Mouse (Mus musculus) liver, embryonic 13.5 days (tissue): Measurements from ENCODE around the gene Nodal. TPM values are rescaled to one million over a fixed set of nuclear protein-coding genes. Genes with fewer than 3 reads are reported as not detected.

Experiments
- ATAC-seq: fragments of 200-750 bp; cut with Nextera tagmentation; 2 replicates; pipeline ENCODE4 v1.8.0; 2017; ENCODE audit warnings: low read depth, mild to moderate bottlenecking, moderate number of reproducible peaks, moderate library complexity
- DNase-seq: peaks from one replicate; pipeline ENCODE4 v3.0.0; 2022
- H3K27ac ChIP-seq: fragments of 300-500 bp; sonication (generic); 2 replicates; pipeline ENCODE4 v1.5.1; 2015; ENCODE audit warnings: moderate library complexity, mild to moderate bottlenecking, inconsistent platforms
- H3K27me3 ChIP-seq: fragments of 300-500 bp; sonication (generic); 2 replicates; pipeline ENCODE4 v1.6.1; 2015; ENCODE audit warnings: mild to moderate bottlenecking, inconsistent platforms
- H3K36me3 ChIP-seq: fragments of 300-500 bp; sonication (generic); 2 replicates; pipeline ENCODE4 v1.6.1; 2015; ENCODE audit warnings: mild to moderate bottlenecking, inconsistent platforms
- H3K4me1 ChIP-seq: fragments of 300-500 bp; sonication (generic); replicated peaks from 2 replicates; pipeline ENCODE4 v1.6.1; 2015; ENCODE audit warnings: inconsistent platforms
- H3K4me2 ChIP-seq: fragments of 300-500 bp; sonication (generic); 2 replicates; pipeline ENCODE4 v1.6.1; 2015; ENCODE audit warnings: inconsistent platforms, mild to moderate bottlenecking, moderate library complexity
- H3K4me3 ChIP-seq: fragments of 300-500 bp; sonication (generic); replicated peaks from 2 replicates; pipeline ENCODE4 v1.5.1; 2015; ENCODE audit warnings: mild to moderate bottlenecking, inconsistent platforms
- H3K9ac ChIP-seq: fragments of 300-500 bp; sonication (generic); 2 replicates; pipeline ENCODE4 v1.6.1; 2015; ENCODE audit warnings: mild to moderate bottlenecking, inconsistent platforms
- H3K9me3 ChIP-seq: fragments of 300-500 bp; sonication (generic); replicated peaks from 2 replicates; pipeline ENCODE4 v1.6.1; 2016; ENCODE audit warnings: inconsistent platforms
- WGBS: fragments of 180-500 bp; shearing (Covaris S2); methylation state at CpG from one replicate; pipeline ENCODE4 v1.1.7; 2015; ENCODE audit not compliant: insufficient replicate concordance; 5-methylcytosine and 5-hydroxymethylcytosine counted together
- polyA plus RNA-seq: library from polyadenylated mRNA; unstranded; fragments of >200 nt; fragmentation: Nextera tagmentation; extraction: Ambion mirVana; gene quantifications from 2 replicates; pipeline ENCODE4 v1.2.1, GENCODE M21; 2015

Gene Nodal
- polyA plus RNA-seq, 1 experiment from 2014 or later, result 0.46 TPM

DNA sequence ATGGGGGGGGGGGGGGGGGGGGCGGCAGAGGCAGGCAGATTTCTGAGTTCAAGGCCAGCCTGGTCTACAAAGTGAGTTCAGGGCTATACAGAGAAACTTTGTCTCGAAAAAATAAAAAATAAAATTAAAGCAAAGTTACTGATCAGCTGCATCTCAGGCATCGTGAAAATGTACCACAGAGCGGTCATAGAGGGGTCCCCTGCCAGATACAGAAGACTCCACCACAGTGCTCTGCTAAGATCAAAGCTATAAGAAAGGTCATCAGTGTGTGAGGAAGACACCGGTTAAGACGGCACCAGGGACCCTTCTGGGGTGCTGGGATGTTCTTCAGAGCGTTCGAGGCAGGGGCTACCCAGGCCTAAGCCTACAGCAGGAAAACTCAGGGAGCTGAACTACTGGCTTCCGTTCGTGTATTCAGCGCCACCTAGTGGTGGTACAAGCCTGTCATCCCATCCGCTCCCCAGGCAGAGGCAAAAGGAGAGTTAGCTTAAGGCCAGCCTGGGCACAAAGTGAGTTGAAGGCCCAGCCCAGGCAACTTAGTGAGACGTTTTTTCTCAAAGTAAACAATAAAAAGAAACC is 18.5 kb upstream of the Nodal start:
- DNase-seq, result peak; percentile 59
- Histone ChIP-seq H3K4me2 (no peak overlapping the region), H3K9ac (no peak overlapping the region), H3K4me3 (no peak overlapping the region), H3K27me3 (no peaks in the 10 kb centered on the region), H3K36me3 (no peaks in the 10 kb centered on the region), H3K4me1 (no peaks in the 10 kb centered on the region; the same call in 1 of the 2 replicates), H3K9me3 (no peaks in the 10 kb centered on the region), H3K27ac (no peak overlapping the region)
- peak; percentile 59 for ATAC-seq
- 21% methylated on average over 13 of the region's 13 CpGs for WGBS

DNA sequence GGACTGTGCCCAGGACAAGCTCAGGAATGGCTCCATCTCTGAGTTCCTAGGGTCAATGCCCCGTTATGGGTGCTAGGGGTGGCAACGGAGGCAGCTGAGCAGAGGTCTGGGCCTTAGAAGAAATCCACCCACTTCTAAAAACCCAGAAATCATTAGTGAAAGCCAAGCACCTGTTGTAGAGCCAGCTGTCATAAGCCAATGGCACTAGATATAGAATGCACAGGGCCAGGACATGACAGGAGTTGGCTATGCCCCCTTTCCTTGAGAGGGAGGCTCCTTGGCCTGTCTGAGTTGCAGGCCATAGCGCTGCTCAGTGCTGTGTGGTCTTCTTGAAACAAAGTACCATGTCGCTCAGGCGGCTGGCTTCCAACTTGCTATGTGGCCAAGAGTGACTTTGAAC is 17.4 kb upstream of the Nodal start:
- Histone ChIP-seq H3K4me1 (no peaks in the 10 kb centered on the region; the same call in 1 of the 2 replicates), H3K4me3 (no peak overlapping the region), H3K9ac (no peak overlapping the region), H3K9me3 (no peaks in the 10 kb centered on the region), H3K36me3 (no peaks in the 10 kb centered on the region), H3K27me3 (peaks cover 3% of the 10 kb centered on the region; the same call in 1 of the 2 replicates), H3K4me2 (no peak overlapping the region), H3K27ac (no peak overlapping the region)
- no peak for ATAC-seq
- WGBS, result 82% methylated on average over 5 of the region's 5 CpGs
- DNase-seq, result no peak

DNA sequence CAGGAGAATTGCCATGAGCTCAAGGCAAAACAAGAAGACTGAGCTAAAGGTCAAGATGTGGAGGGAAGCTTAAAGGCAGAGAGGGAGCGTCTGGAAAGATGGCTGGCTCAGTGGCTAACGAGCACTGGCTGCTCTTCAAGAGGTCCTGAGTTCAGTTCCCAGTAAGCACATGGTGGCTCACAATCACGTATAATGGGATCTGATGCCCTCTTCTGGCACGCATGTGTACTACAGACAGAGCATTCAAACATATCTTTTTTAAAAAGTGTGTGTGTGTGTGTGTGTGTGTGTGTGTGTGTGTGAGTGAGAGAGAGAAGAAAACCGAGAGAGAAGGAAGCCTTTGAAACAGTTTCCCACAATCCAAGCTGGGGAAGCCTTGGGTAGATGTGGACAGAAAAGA is 15.3 kb upstream of the Nodal start:
- Histone ChIP-seq H3K9ac (no peak overlapping the region), H3K36me3 (no peaks in the 10 kb centered on the region), H3K9me3 (0 out of 2 replicates have a peak, but pooled peaks cover 3% of the 10 kb centered on the region), H3K27me3 (peaks cover 12% of the 10 kb centered on the region), H3K27ac (no peak overlapping the region), H3K4me2 (no peak overlapping the region), H3K4me3 (no peak overlapping the region), H3K4me1 (peaks cover 3% of the 10 kb centered on the region; the same call in 1 of the 2 replicates)
- DNase-seq (no peak), ATAC-seq (no peak)
- 55% methylated on average over 5 of the region's 5 CpGs for WGBS

DNA sequence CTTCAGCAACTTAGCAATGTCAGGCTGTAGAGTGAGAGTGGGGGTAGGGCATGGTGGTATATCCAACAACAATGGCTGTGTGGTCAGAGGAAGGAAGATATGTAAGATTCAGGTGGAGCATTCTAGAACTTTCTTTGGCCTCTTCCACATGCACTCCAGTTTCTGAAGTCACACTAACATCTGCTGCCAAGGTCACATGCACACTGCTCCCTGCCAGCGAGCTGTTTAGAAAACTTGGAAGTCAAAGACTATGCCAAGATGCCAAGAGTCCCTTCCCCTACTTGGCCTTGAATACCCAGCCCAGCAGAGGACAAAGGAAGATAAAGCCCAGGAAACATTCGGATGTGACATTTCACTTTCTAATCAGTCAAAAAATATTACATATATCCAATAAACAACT is 14.9 kb upstream of the Nodal start:
- no peak overlapping the region for H3K27ac ChIP-seq

DNA sequence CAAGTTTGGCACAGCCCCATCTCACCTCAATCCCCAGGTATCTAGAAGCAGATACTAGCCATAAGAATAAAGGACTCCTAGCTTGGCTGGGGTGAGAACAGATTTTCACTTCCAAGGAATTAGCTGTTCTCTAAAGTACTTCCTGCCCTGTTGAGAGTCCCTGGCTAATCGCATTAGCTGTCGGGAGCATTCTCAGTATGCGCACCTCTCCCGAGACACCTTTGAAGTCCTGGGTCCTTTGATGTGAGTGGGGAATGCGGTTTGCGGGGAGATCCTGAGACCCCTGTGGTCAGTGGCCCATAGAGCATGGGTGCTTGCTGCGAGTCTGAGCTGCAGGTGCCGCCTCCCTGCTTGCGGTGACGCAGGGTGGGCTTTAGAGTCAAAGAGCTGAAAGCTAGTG is 11.8 kb upstream of the Nodal start:
- 28% methylated on average over 10 of the region's 10 CpGs for WGBS
- ATAC-seq (no peak), DNase-seq (no peak)
- Histone ChIP-seq H3K27ac (no peak overlapping the region), H3K9ac (no peak overlapping the region), H3K9me3 (0 out of 2 replicates have a peak, but pooled peaks cover 3% of the 10 kb centered on the region), H3K4me1 (peaks cover 17% of the 10 kb centered on the region), H3K36me3 (no peaks in the 10 kb centered on the region), H3K4me3 (no peak overlapping the region), H3K4me2 (no peak overlapping the region), H3K27me3 (peaks cover 12% of the 10 kb centered on the region)

More for the DNA sequence above, 14.9 kb upstream of the Nodal start:
- no peak overlapping the region for H3K4me3 ChIP-seq
- no peak overlapping the region for H3K4me2 ChIP-seq
- 72% methylated on average over 2 of the region's 2 CpGs for WGBS
- peaks cover 12% of the 10 kb centered on the region for H3K27me3 ChIP-seq
- H3K9me3 ChIP-seq, result 0 out of 2 replicates have a peak, but pooled peaks cover 3% of the 10 kb centered on the region
- peaks cover 3% of the 10 kb centered on the region; the same call in 1 of the 2 replicates for H3K4me1 ChIP-seq
- H3K9ac ChIP-seq, result no peak overlapping the region
- H3K36me3 ChIP-seq, result no peaks in the 10 kb centered on the region
- no peak for DNase-seq
- no peak for ATAC-seq

DNA sequence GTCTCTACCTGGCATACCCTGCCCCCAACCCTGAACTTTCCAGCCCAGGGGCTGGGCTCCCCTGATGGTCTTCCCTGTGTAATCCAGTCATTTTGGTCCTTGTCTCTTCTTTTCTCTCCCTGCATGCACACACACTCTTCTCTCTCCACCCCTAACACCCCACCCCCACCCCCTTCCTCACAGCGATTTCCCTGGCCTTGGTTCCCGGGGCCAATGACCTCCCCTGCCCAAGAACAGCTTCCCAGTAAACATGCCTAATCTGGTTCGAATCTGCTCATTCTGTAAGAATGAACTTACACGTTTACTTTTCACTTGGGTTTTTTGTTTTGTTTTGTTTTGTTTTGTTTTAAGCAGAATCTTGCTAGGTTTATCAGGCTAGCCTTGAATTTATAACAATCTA is 8.0 kb upstream of the Nodal start:
- no peak overlapping the region for H3K4me2 ChIP-seq
- DNase-seq (no peak), ATAC-seq (no peak)
- peaks cover 56% of the 10 kb centered on the region for H3K4me1 ChIP-seq
- 0 out of 2 replicates have a peak, but pooled peaks cover 3% of the 10 kb centered on the region for H3K9me3 ChIP-seq
- H3K4me3 ChIP-seq, result no peak overlapping the region
- WGBS, result 30% methylated on average over 4 of the region's 4 CpGs
- peaks cover 12% of the 10 kb centered on the region for H3K27me3 ChIP-seq
- no peak overlapping the region for H3K9ac ChIP-seq
- no peaks in the 10 kb centered on the region for H3K36me3 ChIP-seq
- peak overlapping the region; percentile 35 for H3K27ac ChIP-seq

DNA sequence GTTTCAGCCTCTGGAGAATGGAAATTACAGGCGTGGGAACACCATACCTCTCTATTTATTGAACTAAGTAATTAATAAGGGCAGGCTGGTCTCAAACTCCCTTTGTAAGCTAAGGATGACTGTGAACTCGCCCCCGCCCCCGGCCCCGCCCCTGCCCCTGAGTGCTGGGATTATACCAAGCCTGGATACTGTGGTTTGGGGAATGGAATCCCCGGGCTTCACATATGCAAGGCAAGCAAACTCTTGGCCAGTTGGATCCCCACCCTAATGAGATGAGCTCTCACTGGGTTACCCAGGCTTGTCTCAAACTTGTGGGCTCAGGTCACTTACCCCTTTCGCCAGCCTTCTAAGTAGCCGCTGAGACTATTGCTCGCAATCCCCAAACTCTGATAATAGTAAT is 7.6 kb upstream of the Nodal start:
- Histone ChIP-seq H3K4me2 (no peak overlapping the region), H3K9me3 (0 out of 2 replicates have a peak, but pooled peaks cover 3% of the 10 kb centered on the region), H3K9ac (no peak overlapping the region), H3K4me3 (no peak overlapping the region), H3K27ac (0 out of 2 replicates have a peak overlapping the region, but pooled peaks have one; percentile 35), H3K27me3 (peaks cover 12% of the 10 kb centered on the region), H3K36me3 (no peaks in the 10 kb centered on the region), H3K4me1 (peaks cover 60% of the 10 kb centered on the region)
- DNase-seq, result no peak
- ATAC-seq, result no peak
- 53% methylated on average over 9 of the region's 9 CpGs for WGBS

DNA sequence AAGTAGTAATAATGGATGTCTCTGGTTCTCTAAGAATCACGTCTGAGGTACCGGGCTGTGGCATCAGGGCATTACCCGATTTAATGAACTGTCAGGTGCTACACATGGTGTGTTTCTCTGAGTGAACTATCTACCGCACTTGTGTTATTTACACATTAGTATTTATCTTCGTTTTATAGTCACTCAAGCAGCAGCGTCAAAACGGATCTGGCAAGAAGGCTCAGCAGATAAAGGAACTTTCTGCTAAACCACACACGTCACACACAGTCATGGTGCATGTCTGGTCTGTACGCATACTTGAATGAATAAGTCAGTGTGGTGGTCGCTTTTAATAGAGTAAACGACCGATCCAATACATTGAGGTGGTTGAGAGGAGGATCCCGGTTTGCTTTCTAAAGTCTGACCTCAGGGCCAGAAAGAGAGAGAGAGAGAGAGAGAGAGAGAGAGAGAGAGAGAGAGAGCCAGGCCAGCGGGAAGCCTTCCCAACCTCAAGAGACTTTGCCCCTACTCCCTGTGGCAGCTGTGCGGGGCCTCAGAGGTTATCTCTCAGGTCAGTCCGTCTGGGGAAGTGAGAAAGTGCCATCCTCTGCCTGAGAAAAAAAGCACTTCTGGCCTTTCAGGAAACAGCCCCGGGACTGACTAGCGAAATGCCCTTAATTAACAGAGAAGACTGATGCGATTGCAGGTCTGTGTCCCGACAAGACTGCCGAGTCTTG is 4.7 kb upstream of the Nodal start:
- H3K36me3 ChIP-seq, result no peaks in the 10 kb centered on the region
- 3% methylated on average over 21 of the region's 21 CpGs for WGBS
- H3K27me3 ChIP-seq, result peaks cover 27% of the 10 kb centered on the region
- H3K27ac ChIP-seq, result peak overlapping the region; percentile 98
- ATAC-seq, result peak; percentile 93
- H3K4me1 ChIP-seq, result peaks cover 79% of the 10 kb centered on the region
- peak overlapping the region; percentile 40 for H3K4me3 ChIP-seq
- H3K9ac ChIP-seq, result peak overlapping the region; percentile 73
- peak; percentile 75 for DNase-seq
- H3K4me2 ChIP-seq, result peak overlapping the region; percentile 64
- H3K9me3 ChIP-seq, result no peaks in the 10 kb centered on the region

DNA sequence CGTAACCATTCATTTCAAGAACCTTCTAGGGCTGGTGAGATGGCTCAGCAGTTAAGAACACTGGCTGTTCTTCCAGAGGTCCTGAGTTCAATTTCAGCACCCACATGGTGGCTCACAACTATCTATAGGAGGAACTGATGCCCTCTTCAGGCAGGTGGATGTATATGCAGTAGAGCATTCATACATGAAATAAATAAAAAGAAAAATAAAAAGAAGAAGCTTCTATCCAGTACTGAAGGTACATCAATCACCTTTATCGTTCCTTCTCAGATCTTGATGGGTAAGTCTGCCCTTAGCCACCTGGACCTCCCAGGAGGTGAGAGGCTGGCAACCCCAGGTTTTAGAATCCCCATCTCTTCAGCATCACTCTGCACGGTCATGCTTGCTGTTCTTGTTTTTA is 2.5 kb upstream of the Nodal start:
- Histone ChIP-seq H3K9ac (no peak overlapping the region), H3K9me3 (no peaks in the 10 kb centered on the region), H3K4me2 (no peak overlapping the region), H3K36me3 (no peaks in the 10 kb centered on the region), H3K27ac (peak overlapping the region; percentile 98), H3K27me3 (peaks cover 48% of the 10 kb centered on the region), H3K4me1 (peaks cover 89% of the 10 kb centered on the region), H3K4me3 (no peak overlapping the region)
- no peak for ATAC-seq
- DNase-seq, result no peak
- WGBS, result 67% methylated on average over 3 of the region's 3 CpGs

DNA sequence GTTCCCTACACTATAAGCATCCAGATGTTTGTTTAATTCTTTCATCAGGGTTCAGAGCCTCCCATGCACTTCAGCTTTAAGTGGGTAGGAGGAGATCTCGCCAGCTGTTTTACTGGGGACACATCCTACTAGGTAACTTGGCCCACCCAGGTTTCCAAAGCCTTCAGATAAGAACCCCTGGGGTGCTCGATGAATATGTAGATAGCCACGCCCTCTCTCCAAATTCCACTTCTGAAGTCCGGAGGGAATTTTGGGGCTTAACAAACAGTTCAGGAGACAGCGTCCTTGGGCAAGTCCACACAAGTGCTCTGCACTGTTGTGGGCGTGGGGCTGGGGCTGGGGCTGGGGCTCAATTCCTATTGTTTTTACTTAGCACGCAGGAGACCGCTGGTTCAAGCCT is 1.9 kb upstream of the Nodal start:
- peaks cover 55% of the 10 kb centered on the region for H3K27me3 ChIP-seq
- H3K4me1 ChIP-seq, result peaks cover 88% of the 10 kb centered on the region

DNA sequence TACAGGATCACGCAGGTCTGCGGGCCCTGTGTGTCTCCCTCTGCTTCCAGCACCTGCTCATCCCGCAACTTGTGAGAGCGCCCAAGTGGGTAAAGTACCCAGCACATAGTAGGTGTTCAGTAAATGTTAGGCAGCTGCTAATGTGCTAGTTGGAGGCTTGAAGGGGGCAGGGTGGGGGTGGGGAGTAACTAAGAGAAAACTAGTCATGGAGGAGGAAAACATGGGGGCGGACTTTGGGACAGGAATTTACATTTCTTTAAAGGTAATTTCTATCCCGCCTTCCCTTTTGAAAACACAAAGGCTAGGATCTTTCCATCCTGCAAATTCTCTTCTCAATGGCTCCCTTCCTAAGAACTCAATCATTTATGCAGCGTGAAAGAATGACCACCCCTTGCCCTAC is 1.2 kb upstream of the Nodal start:
- H3K4me2 ChIP-seq, result no peak overlapping the region
- H3K9me3 ChIP-seq, result no peaks in the 10 kb centered on the region
- H3K4me3 ChIP-seq, result no peak overlapping the region
- WGBS, result 66% methylated on average over 7 of the region's 7 CpGs
- peaks cover 60% of the 10 kb centered on the region for H3K27me3 ChIP-seq
- H3K9ac ChIP-seq, result no peak overlapping the region
- H3K27ac ChIP-seq, result no peak overlapping the region
- no peaks in the 10 kb centered on the region for H3K36me3 ChIP-seq
- ATAC-seq (no peak), DNase-seq (no peak)
- H3K4me1 ChIP-seq, result peaks cover 81% of the 10 kb centered on the region

More for the DNA sequence above, 1.9 kb upstream of the Nodal start:
- Histone ChIP-seq H3K4me2 (no peak overlapping the region), H3K9me3 (no peaks in the 10 kb centered on the region), H3K27ac (no peak overlapping the region), H3K4me3 (no peak overlapping the region), H3K9ac (no peak overlapping the region), H3K36me3 (no peaks in the 10 kb centered on the region)
- DNase-seq (no peak), ATAC-seq (no peak)
- WGBS, result 37% methylated on average over 8 of the region's 8 CpGs
